Mouse (Mus musculus): ENCODE measurements around the gene Ccdc163. TPM values are rescaled to one million over a fixed set of nuclear protein-coding genes. Genes with fewer than 3 reads are reported as not detected.
"Not testable (repeated sequence)": the region's sequence is repeated elsewhere in the genome, so short reads cannot be mapped to it uniquely, and the experiment has no call there.

The Ccdc163 gene
- total RNA-seq (2017) = 4.7 to 14.7 TPM (median 10.7 TPM) in 3 replicates

DNA sequence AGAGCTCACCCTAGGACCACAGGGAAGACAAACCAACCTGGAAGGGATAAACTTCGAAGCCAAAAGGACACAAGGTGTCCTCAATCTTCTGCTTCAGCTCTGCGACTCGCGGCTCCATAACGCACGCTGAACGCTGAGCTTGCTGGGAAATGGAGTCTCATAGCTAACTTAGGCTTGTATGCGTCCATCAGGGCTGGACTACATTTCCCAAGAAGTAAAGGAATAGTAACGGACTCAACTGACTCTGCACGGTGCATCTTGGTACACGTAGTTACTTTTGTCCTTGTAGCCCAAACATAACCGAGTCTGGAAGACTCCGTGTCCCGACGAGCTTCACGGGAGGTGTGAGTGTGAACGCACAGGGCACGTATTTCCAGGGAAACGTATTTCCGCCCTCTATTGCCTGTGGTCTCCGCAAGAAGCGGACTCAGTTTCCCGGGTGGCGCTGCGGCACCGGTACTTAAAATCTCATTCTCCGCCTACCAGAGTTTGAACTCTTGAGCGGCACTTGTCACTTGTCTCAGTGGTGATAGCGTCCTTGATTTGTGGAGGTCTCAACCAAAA, at the start of gene Ccdc163, which contains the start of gene Mmachc:
Gene Ccdc163, plus strand, starts transcription at position 309 of the 564 bp plus-strand sequence.
Gene Mmachc, minus strand, starts transcription at position 206 of the 564 bp plus-strand sequence.
- peak; percentile 97 for ATAC-seq (replicated peaks; ENCODE audit: insufficient number of reproducible peaks, low FRiP score, low TSS enrichment, poor library complexity, severe bottlenecking)

DNA sequence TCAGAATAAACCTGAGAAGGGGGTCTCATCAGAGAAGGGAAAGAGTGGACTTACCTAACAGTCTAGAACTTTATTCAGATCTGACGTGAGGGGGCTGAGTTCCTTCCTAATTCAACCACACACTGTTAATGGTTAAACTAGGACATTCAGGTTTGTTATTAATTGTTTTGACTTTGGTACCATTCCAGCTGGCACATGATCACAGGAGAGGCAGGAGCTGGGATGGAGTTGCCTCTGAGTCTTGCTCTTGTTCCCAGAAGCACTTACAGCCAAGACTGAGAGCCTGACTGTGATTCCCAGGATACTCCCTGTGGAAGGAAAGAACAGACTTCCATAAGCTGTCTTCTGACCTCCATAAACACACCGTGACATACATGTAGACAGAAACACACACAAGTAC, 48.8 kb upstream of the Ccdc163 start:
- no peak for ATAC-seq (replicated peaks; ENCODE audit: insufficient number of reproducible peaks, low FRiP score, low TSS enrichment, poor library complexity, severe bottlenecking)

DNA sequence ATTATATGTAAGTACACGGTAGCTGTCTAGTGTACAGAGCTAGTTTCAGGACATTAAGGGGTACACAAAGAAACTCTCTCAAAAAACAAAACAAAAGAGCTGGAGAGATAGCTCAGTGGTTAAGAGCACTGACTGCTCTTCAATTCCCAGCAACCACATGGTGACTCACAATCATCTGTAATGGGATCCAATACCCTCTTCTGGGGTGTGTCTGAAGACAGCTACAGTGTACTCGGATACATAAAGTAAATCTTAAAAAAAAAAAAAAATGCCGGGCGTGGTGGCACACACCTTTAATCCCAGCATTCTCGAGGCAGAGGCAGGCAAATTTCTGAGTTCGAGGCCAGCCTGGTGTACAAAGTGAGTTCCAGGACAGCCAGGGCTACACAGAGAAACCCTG, 48.4 kb upstream of the Ccdc163 start:
- not testable (repeated sequence) for ATAC-seq (replicated peaks; ENCODE audit: insufficient number of reproducible peaks, low FRiP score, low TSS enrichment, poor library complexity, severe bottlenecking)

DNA sequence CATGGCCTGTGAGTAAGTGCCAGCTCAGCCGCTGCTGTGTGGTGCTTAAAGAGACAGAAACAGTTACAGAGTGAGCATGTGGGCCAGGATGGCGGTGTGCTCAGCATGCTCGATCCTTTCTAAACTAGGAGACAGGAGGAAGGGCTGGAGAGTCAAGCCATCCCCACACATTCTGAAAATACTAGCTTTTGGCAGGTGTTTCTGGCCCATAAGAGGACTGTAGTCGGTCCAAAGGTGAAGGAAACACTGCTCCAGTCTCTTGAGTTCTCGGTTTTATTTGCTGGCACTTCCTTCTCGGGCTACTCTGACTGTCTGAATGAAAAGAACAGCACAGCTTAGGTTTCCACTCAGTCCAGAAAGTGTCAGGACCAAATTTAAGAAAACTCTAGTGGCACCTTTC, 47.5 kb upstream of the Ccdc163 start:
- no peak for ATAC-seq (replicated peaks; ENCODE audit: insufficient number of reproducible peaks, low FRiP score, low TSS enrichment, poor library complexity, severe bottlenecking)

DNA sequence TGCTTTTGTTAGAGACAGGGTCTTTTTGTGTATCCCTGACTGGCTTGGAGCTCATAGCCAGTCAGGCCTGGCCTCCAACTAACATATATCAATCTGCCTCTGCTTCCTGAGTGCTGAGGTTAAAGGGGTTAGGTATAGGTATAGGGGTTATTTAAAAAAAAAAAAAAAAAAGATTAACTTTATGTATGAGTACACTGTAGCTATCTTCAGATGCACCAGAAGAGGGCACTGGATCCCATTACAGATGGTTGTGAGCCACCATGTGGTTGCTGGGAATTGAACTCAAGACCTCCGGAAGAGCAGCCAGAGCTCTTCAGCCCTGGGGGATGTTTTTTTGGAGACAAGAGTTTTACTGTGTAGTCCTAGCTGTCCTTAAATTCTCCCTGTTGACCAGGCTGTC, 46.3 kb upstream of the Ccdc163 start:
- ATAC-seq (replicated peaks; ENCODE audit: insufficient number of reproducible peaks, low FRiP score, low TSS enrichment, poor library complexity, severe bottlenecking) = no peak

DNA sequence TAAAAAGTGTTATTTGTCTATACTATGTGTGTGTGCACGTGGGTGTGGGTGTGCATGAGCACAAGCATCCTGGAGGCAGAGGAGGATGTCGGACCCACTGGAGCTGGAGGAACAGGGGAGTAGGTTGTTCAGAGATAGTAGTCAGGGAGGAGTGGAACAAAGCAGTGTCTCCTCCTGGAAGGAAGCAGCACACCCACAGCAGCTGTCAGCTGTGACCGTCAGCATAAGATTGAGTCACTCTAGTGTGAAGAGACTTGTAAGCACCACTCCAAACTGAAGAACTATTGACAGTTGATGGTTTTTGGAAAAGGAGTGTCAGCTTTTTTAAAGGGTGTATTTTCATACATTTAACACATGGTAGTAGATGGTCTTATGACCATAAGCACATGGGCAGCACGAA, 41.7 kb upstream of the Ccdc163 start:
- no peak for ATAC-seq (replicated peaks; ENCODE audit: insufficient number of reproducible peaks, low FRiP score, low TSS enrichment, poor library complexity, severe bottlenecking)

DNA sequence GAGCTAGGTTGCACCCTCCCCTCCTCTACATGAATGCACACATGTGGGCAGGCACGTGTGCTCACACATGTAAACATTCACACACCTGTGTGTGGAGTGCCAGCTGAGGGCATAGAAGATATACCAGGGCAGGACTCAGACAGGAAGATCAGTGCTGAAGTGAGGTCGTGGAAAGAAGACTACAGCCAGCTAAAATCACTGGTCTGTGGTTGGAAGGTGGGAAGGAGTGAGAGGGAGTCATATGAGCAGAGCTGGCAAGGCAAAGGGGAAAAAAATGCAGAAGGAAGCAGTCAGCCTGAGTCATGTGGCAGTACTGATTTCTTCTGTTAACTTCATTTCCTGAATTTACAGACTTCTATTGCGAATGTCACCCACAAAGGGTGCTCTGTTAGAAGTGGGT, 40.2 kb upstream of the Ccdc163 start:
- ATAC-seq (replicated peaks; ENCODE audit: insufficient number of reproducible peaks, low FRiP score, low TSS enrichment, poor library complexity, severe bottlenecking) = peak; percentile 77

DNA sequence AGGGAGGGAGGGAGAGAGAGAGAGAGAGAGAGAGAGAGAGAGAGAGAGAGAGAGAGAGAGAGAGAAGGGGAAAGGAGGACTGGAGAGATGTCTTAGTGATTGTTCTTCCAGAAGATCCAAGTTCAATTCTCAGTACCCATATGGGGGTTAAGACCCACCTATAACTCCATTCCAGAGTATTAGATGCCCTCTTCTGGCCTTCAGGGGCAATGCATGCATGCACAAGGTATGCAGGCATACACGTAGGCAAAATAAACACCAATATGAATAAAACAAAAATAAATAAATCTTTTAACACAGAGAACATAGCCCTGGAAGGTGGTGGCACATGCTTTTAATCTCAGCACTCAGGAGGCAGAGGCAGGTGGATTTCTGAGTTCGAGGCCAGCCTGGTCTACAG, 39.0 kb upstream of the Ccdc163 start:
- no peak for ATAC-seq (replicated peaks; ENCODE audit: insufficient number of reproducible peaks, low FRiP score, low TSS enrichment, poor library complexity, severe bottlenecking)

DNA sequence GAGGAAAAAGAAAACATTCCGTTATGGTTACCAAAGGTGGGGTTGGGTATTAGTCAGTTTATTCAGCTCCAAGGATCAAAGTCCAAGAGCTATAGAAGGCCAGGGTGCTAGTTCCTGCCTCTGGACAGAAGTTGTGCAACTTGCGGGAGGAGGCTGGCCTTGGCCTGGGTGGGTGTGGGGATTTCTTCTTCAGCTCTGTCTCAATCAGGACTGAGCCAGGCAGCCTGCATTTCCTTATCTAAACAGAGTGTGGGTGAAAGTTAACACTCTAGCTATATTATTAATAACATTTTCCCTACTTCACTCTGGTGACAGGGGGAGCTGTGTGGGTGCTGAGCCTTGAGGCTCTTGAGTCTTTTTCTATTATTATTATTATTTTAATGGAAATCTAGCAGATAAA, 35.5 kb upstream of the Ccdc163 start:
- peak; percentile 88 for ATAC-seq (replicated peaks; ENCODE audit: insufficient number of reproducible peaks, low FRiP score, low TSS enrichment, poor library complexity, severe bottlenecking)

DNA sequence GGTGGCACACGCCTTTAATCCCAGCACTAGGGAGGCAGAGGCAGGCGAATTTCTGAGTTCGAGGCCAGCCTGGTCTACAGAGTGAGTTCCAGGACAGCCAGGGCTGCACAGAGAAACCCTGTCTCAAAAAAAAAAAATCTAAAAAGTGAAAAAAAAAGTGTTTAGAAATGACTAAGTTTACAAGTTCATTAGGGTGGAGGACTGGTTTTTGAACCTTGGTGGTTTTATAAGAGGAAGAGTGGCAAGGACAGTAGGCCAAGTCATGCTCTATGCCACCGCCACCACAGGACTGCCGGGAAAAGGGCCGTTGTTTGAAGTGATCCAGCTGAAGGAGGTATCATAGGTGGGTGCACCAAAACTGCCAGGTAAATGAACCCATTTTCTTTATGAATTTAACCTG, 33.5 kb upstream of the Ccdc163 start:
- not testable (repeated sequence) for ATAC-seq (replicated peaks; ENCODE audit: insufficient number of reproducible peaks, low FRiP score, low TSS enrichment, poor library complexity, severe bottlenecking)

DNA sequence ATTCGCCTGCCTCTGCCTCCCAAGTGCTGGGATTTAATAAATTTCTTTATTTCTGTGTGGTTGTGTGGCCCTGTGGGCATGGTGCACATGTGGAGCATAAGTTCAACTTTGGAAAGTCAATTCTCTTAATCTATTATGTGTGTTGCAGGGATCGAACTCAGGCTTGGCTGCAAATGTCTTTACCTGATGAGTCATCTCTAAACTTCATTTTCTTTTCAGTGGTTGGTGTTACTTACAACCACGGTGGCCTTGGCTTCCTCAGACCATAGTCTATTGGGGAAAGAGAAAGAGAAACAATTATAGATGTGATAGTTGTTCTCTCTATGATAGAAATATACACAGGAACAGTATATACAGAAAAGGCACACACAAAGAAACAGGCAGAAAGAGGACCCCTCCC, 32.3 kb upstream of the Ccdc163 start:
- ATAC-seq (replicated peaks; ENCODE audit: insufficient number of reproducible peaks, low FRiP score, low TSS enrichment, poor library complexity, severe bottlenecking) = no peak

DNA sequence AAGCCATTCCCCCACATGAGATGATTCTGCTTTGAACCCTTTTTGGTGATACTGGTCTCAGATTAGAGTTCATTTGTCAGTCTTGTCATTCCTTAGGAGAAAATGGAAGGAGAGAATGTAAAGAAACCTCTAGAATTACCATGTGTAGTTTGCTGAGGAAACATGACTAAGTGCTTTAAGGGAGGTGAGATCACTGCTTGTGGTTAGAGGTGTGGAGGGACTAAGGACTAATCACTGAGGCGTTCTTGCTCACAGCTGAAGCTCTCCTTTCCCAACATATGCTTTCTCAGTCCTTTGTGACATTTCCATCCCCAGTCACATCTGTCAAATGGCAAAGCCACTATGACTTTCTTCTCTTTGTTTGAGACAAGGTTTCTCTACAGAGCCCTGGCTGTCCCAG, 30.5 kb upstream of the Ccdc163 start:
- no peak for ATAC-seq (replicated peaks; ENCODE audit: insufficient number of reproducible peaks, low FRiP score, low TSS enrichment, poor library complexity, severe bottlenecking)

DNA sequence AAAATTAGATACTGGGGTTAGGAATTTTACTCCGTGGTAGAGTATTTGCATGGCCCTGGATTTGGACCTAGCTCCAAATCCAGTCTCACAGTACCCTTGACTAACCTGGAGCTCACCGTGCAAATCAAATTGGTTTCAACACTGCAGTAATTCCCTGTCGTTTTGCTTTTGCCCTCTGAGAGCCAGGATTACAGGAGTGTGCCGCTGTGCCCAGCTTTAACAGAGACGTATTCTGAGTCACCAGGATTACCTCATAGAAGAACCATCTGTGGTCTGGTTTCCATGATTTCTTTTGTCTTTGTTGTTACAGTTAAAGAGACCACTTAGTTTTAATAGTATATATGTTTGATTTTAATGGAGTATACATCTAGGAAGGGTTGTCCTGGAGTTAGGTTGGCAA, 29.2 kb upstream of the Ccdc163 start:
- ATAC-seq (replicated peaks; ENCODE audit: insufficient number of reproducible peaks, low FRiP score, low TSS enrichment, poor library complexity, severe bottlenecking) = no peak

DNA sequence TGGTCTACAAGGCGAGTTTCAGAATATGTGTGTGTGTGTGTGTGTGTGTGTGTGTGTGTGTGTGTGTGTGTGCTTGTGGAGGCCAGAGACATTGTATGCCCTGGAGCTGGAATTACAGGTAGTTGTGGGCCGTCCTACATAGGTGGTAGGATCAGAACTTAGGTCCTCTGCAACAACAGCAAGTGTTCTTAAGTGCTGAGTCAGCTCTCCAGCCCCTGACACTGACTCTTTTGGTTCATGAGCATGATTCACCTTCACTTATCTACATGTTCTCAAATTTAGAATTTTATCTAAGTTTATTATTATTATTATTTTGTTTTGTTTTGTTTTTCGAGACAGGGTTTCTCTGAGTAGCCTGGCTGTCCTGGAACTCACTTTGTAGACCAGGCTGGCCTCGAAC, 27.8 kb upstream of the Ccdc163 start:
- not testable (repeated sequence) for ATAC-seq (replicated peaks; ENCODE audit: insufficient number of reproducible peaks, low FRiP score, low TSS enrichment, poor library complexity, severe bottlenecking)

DNA sequence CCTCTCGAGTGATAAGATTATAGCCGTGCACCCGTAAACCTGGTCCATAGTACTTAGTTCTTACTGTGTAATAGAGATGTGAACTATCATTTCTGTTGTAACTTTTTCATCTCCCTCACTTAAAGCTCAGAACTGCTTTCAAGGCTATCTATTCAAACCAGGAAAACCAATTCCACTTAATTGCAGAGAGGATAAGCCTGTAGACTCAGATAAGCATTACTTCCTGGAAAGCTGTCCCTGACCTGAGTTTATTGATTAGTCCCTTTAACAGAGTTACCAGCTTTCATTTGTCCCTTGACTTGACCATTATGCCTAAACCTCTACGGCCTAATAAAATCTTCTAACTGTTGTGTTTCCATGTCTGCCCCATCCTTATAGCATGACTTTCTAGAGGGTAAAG, 24.4 kb upstream of the Ccdc163 start:
- no peak for ATAC-seq (replicated peaks; ENCODE audit: insufficient number of reproducible peaks, low FRiP score, low TSS enrichment, poor library complexity, severe bottlenecking)

DNA sequence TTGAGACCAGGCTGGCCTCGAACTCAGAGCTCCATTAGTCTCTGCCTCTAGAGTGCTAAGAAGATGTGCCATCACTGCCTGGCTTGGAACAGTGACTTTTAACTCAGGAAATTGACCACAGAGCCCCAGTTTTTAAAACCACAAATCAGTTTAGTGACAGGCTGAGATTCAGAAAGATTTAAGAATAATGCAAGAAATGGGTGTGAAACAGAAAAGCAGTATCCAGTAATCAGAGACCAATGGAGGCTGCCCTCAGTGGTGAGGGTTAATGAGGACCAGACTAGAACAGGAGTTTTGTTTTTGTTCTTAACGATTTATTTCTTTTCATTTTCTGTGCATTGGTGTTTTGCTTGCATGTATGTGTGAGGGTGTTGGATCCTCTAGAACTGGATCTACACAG, 23.6 kb upstream of the Ccdc163 start:
- ATAC-seq (replicated peaks; ENCODE audit: insufficient number of reproducible peaks, low FRiP score, low TSS enrichment, poor library complexity, severe bottlenecking) = no peak

DNA sequence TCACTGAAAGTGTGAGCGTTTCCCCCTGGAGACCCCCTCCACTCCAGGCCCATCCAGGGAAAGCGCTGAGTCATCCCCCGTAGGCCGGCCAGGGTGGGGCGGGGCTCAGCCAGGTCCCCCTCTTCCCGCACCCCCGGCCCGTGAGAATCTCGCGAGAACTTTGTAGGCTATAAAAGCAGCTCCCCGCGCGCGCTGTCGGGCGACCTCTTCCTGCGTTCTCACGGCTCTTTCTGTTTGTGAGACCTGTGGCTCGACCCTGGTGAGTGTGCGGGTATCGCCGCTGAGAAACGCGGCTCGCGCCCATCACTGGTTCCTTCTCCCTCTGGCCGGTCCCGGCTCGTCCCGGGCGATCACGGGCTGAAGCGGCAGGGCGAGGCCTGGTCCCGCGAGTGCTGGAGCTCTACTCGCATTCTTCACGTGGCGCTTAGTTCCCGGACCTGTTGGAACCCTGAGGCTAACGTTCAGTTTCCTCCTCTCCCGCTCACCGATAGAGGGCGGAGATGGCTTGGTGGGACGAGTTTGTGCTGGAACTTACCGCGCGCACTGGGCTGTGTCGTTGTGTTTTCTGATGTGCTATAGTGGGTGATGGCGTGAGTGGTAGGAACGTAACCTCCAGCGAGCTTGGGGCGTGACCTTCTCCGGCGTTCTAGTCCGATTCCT, 22.8 kb upstream of the Ccdc163 start, which contains the start of gene Prdx1:
Gene Prdx1, plus strand, starts transcription at position 143 of the 660 bp plus-strand sequence.
- peak; percentile 93 for ATAC-seq (replicated peaks; ENCODE audit: insufficient number of reproducible peaks, low FRiP score, low TSS enrichment, poor library complexity, severe bottlenecking)

DNA sequence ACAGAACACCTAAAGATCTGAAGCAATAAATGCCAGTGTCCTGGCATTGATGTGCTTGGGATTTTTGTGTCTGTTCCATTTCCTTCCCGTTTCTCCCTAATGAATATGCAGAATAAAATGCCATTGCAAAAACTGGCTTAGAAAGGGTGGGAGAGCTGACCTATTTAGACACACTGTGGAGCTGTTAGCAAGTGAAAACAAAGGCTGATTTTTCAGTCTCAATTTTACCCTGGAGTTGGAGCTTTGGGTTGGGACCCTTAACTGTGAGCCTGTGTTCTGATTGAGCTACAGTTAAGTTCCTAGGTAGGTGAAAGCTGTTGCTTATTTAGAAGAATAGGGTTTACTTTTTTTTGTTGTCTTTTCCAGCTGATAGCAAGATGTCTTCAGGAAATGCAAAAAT, 21.3 kb upstream of the Ccdc163 start:
- no peak for ATAC-seq (replicated peaks; ENCODE audit: insufficient number of reproducible peaks, low FRiP score, low TSS enrichment, poor library complexity, severe bottlenecking)

DNA sequence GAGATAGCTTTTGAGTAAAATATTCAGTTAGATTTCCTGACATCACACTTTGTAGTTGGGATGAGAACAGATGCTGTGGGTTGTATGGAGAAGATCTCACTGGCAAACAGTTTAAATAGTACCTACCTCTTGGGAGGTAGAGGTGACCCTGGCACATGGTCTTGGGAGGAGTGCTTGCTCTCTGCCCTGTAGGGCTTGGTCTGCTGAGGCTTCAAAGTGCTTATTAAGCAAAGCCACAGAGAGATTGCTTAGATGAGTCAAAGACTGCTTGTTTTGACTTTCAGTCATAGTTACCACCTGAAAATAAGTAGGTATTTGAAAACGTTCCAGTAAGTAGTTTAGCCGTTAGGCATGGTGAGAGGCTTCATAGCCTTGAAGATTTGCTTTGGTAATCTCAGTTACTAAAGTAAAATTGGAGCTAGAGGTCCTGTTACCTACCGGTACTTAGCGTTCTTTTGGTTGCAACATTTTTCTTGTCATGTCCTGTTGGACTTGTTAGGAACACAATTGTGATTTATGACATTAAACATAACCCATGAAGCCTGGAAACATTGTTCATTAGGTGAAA, 18.9 kb upstream of the Ccdc163 start:
- no peak for ATAC-seq (replicated peaks; ENCODE audit: insufficient number of reproducible peaks, low FRiP score, low TSS enrichment, poor library complexity, severe bottlenecking)

DNA sequence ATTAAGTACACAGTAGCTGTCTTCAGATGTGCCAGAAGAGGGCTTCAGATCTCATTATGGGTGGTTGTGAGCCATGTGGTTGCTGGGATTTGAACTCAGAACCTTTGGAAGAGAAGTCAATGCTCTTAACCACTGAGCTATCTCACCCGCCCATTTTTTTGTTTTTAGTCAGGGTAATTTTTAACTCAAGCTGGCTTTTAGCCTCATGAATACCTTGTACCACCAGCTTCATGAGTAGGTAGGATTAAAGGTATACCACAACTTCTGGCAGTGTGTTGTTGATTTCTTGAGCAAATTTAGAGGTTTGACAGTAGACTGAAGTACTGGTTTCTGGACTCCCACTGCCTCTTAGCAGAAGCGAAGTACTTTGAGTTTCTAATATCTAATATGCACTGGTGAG, 16.2 kb upstream of the Ccdc163 start:
- ATAC-seq (replicated peaks; ENCODE audit: insufficient number of reproducible peaks, low FRiP score, low TSS enrichment, poor library complexity, severe bottlenecking) = no peak

Data from monocyte, adult 5-6 weeks (primary cell).